Mouse (Mus musculus) megakaryocyte, embryonic 14.5 days (primary cell): ENCODE data around the gene Cacna1d.

Source experiments
- FLI1 ChIP-seq: IDR thresholded peaks from 2 replicates; pipeline ENCODE4 v1.6.1; 2012; ENCODE audit warnings: low read length, inconsistent platforms, mixed read lengths
- GATA1 ChIP-seq: IDR thresholded peaks from 3 replicates; pipeline ENCODE4 v1.6.1; 2012; ENCODE audit warnings: mixed read lengths, low read length, inconsistent platforms, borderline replicate concordance

- TF ChIP-seq GATA1 (no peak), FLI1 (no peak)
Measured at GRCm38 (mm10) chr14:30184013-30184412, 307.2 kb downstream of the Cacna1d start.
